Mouse (Mus musculus) C2C12 (cell line): ENCODE data around the gene E330017A01Rik.

Experiments
- CEBPB ChIP-seq: IDR thresholded peaks from one replicate; pipeline ENCODE4 v1.6.1; 2011; ENCODE audit warnings: low read depth, mild to moderate bottlenecking, control low read depth, moderate library complexity
- CTCF ChIP-seq: IDR thresholded peaks from one replicate; pipeline ENCODE4 v1.5.1; 2011; ENCODE audit not compliant: control insufficient read depth, insufficient read depth, insufficient read length
- FOSL1 ChIP-seq: IDR thresholded peaks from one replicate; pipeline ENCODE4 v1.8.0; 2011; ENCODE audit warnings: mild to moderate bottlenecking, low read length; ENCODE audit not compliant: poor library complexity, insufficient read depth, severe bottlenecking
- MAX ChIP-seq: IDR thresholded peaks from one replicate; pipeline ENCODE4 v1.6.1; 2011; ENCODE audit warnings: mild to moderate bottlenecking, control low read depth
- MYOD1 ChIP-seq: IDR thresholded peaks from one replicate; pipeline ENCODE4 v1.6.1; 2011; ENCODE audit warnings: low read depth; ENCODE audit not compliant: control insufficient read depth, insufficient read length
- MYOG ChIP-seq: IDR thresholded peaks from one replicate; pipeline ENCODE4 v1.6.1; 2011; ENCODE audit not compliant: control insufficient read depth, insufficient read length; ENCODE audit errors: extremely low read depth
- USF1 ChIP-seq: IDR thresholded peaks from one replicate; pipeline ENCODE4 v1.6.1; 2011; ENCODE audit warnings: low read depth, mild to moderate bottlenecking, control low read depth, moderate library complexity

DNA sequence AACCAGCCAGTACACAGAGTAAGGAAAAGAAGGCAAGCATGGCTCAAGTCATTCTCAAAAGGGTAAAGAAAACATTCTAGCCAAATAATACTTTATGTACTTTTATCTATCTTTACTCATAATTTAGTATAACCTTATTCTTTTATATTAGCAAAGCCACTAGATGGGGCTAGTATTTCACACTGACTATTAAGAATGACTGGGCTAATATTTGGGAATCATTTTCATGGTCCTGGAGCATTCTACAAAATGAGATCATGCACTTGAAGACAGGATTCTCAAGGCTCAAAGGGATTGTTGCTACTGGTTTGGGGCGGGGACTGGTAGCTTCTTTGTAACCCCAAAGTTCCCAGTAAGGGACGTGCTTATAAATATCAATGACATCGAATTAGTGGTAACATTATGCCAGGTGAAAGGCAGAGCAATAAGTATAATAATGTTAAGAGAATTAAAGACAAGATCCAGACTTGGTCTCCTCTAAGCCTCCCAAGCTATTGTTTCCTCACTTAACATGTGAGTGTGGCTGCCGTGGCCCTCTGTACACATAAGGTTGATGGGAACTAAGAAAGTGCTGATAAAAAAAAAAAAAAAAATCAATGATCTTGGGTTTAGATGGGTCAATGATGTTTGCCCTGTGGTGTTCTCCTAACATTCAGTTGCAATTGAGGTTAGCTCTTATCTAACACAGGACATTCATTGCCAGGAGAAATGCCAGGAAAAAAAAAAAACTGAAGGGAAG, 10.8 kb downstream of the E330017A01Rik start:
- no peak for TF ChIP-seq USF1
- TF ChIP-seq CTCF = no peak
- TF ChIP-seq MYOD1 = no peak
- no peak for TF ChIP-seq MAX
- TF ChIP-seq CEBPB = no peak
- no peak for TF ChIP-seq FOSL1
- no peak for TF ChIP-seq MYOG
